Mouse (Mus musculus) v-Abl transformed pro-B cells (cell line): Measurements from ENCODE around the gene Upp2.

Experiments
- in situ Hi-C, 2 experiments: fragments of 400-800 bp; cut with MboI; formaldehyde crosslinking; loops; one replicate each; pipeline ENCODE4 v1.15.1; 2025; ENCODE audit not compliant: unreplicated experiment in 2 of 2

The Upp2 gene

DNA sequence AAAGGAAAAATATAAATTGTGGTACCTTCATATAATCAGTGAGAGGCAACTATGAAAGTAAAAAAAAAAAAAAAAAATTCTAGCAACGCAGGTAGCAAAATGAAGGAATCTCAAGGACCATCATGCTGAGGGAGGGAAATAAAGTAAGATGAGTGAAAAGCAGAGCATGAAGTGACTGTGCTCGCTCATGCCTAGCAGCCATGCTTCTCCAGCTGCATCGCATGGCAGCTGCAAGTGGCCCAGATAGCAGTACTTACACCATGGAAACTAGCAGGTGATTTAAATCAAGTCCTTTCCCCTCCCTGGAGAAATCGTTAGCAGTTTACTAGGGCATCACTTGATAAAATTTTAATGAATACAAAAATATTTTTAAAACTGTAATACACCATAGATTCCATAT lies 34.3 kb downstream of the Upp2 start:
- in situ Hi-C loops, result no loop called here

DNA sequence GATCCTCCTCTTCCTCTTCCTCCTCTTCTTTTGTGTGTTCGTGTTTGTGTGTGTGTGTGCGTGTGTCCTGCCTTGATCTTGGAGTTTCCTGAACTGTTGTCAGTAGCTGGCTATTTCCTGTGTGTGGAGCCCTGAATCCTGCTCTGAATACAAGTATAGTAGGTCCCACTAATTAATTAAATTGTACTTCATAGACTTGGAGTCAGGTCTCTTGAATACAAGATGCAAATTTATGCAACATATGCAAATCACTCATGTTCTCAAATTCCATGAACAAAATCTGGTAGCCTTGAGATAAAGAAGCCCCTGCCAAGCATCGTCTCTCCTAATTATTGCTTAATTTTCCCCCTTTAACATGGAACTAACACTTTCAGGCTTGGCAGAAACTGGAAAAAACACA lies 36.3 kb downstream of the Upp2 start:
- in situ Hi-C loops, result no loop called here

DNA sequence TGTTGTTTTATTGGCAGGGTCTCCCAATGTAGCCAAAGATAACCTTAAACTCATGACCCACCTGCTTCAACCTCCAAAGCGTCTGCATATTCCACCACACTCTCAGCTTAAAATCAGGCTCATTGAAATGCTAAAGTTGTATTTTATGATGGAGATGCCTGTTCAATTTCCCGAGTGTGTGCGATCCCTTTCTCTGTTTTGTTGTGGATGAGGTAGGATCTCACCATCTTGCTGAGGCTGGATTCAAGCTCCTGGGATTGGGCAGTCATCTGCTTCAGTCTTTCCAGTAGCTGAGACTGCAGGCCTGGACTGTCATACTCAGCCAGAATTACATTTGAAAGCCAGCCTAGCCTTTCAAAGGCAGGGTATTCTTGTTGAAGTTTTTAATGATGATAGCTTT lies 37.7 kb downstream of the Upp2 start:
- in situ Hi-C loops, result no loop called here

DNA sequence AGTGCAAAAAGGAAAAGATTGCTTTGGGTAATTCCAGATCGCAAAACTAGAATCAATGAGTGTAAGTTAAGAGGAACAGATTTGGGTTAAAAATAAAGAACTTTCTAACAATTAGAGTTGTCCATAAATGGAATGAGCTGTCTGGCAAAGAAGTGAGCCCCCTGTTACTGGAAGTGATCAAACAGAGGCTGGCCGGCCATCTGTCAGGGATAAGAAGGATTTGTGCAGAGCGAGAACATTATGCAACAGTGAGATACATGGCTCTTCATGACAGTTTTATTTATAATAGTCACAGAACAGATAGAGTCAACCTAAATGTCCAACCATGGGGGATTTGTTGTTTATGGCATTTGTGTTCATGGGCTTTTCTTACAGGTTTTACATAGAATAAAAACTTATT lies 46.6 kb downstream of the Upp2 start:
- in situ Hi-C loops, result no loop called here

DNA sequence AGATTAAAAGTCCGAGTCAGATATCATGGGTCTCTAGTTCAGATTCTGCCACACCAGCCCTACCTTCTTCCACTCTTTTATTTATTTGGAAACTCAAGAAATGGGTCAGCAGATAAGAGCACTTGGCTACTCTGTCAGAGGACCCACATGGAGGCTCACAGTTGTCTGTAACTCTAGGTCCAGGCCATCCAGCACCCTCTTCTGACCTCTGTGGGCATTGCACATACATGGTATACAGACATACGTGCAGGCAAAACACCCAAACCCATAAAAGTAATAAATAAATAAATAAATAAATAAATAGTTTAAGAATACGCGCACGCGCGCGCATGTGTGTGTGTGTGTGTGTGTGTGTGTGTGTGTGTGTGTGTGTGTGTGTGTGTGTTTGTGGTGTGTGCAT lies 47.8 kb downstream of the Upp2 start:
- in situ Hi-C loops, result no loop called here

DNA sequence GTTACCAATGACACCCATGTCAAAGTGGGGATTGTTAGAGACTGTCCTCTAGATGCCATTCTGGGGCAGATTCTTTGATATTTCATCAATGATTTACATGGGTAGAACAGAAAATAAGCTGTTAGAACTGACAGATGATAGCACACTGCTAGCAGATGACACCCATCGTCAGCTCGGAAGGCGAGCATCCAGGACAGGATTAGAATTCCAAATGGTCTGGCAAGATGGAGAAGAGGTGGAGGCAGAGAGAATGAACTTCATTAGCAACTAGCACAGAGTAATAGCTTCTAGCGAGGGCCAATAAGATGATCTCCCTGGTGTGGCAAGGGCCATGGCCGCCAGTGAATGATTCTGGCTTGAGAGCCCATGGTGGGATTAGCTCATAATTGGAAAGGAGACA lies 48.7 kb downstream of the Upp2 start:
- in situ Hi-C loops, result no loop called here

DNA sequence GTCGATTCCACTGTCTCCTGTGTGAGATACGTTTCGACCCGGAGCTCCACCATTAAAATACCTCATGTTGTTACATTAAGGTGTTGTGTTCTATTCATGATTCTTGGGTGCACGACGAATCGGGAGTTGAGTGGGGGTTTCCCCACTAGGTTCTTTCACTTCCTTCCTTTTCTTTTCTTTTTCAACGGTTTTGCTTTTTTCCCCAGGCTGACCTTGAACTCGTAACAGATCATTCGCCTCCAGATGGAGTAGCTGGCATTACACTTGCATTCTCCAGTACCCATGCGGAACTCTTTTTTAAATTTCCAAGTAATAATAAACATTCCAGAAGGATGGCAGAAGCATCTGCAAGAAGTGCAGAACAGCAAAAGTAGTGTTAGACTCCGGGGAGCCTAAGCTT lies 58.1 kb downstream of the Upp2 start:
- in situ Hi-C loops, result no loop called here

DNA sequence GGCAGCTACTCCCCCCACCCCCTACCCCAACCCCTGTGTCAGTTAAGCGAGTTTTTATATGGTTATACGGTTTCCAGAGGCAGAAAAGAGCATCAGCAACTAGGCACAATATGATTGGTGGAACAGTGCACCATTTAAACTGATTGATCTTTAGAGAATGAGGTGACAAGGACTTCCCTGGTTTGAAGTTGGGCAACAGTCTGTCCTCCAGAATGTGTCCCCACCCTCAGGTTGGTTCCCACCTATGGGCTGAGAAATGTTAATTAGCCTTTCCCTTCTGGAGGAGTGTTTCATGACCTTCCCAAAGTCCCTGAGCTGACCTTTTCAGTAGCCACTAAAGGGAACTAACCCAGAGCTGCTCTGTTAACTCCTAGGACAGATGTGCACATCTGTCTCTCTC lies 58.6 kb downstream of the Upp2 start:
- in situ Hi-C loops, result no loop called here

DNA sequence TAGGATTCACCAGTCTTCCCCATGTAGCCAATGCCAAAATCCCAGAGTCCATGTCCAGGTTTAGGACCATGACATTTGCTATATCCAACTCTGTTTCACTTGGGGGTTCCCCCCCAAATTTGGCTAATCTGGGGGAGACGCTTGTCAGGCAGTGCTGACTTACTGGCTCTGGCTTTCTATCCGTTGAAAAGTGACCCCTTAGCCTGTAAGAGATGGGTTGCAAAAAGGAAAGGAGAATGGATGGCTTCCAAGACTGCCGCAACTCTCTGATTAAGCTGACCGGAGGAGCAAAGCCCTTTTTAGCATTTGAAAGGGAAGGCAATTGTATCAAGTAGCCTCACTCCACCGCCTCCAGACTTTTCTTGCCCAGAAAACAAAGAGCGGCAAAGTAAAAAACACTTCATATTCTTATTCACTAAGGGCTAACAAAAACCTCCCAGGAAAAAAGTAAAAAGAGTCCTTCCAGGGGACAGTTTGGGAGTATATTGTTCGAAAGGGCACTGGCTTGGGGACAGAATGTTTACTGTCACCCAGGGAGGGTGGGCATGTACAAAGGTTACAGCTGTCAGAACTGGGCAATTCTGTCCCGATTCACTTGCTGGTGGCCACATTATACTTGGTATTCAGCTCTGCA lies 59.2 kb downstream of the Upp2 start:
- in situ Hi-C loops, result no loop called here

DNA sequence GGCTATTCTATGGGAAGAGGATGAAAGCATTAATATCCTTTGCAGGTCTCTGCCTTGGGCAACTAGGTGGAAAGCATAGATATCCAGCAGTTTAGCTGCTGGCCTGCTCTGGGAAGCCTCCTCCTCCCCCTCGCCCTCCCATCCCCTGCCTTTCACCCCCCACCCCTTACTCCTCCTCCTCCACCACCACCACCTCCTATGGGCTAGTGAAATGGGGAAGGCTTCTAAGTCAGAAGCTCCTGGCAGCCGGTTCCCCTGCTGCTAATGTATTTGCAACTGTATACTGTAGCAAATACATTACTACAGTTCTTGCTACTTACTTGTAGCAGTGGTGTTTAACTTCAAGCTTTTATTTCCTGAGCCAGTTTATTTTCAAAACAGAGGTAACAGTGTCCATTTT lies 60.9 kb downstream of the Upp2 start:
- in situ Hi-C loops, result no loop called here

DNA sequence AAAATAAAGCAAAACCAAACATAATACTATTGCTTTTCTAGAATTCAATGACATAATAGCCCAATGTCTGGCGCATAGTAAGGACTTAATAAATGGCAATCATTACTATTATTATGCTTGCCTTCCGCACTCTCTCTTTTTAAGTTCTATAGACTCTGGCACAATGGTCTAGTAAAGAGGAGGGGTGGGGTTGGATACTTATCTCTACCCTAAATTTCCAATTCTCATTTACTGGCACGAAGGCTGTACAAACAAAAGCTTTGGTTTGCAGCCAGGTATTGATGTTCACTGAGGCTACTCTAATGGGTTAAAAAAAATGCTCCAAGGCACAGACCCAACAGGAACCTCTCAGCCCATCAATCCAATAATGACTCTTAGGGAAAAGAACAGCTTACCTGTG lies 61.9 kb downstream of the Upp2 start:
- in situ Hi-C loops, result no loop called here

DNA sequence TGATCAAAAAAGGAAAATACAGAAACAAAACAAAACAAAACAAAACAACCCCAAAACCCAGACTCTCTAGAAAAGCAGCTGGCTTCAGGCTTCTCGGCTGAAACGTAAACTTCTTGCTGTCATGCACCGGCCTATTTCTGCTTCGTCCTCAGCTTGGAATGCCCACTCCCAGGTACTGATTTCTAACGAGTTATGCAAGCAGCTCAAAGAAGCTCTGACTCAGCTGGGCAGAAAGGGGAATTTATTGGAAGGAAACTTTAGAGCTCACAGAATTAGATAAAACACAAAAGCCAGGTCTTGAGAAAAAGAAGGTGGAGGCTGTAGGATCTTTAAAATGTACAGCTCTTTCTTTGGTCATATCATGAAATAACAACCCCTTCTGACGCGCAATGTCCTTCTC lies 62.3 kb downstream of the Upp2 start:
- in situ Hi-C loops, result no loop called here

DNA sequence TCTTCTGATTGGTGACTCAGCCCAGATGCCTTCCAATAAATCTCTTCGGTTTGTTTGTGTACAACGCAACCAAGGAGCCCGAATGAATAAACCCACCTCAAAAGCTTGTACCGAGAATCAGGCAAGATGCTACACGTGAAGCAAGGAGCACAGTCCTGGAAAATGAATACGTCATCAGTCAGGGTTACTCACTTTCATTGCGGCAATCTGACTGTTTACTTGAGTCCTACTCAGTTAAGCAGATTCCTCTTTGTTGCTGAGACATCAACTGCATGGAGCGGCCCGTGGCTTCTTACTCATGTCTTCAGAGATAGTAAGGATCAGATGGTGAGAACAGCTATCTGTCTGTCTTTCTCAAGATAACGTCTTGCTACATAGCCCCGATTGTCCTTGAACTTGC lies 66.7 kb downstream of the Upp2 start:
- in situ Hi-C loops, result no loop called here

DNA sequence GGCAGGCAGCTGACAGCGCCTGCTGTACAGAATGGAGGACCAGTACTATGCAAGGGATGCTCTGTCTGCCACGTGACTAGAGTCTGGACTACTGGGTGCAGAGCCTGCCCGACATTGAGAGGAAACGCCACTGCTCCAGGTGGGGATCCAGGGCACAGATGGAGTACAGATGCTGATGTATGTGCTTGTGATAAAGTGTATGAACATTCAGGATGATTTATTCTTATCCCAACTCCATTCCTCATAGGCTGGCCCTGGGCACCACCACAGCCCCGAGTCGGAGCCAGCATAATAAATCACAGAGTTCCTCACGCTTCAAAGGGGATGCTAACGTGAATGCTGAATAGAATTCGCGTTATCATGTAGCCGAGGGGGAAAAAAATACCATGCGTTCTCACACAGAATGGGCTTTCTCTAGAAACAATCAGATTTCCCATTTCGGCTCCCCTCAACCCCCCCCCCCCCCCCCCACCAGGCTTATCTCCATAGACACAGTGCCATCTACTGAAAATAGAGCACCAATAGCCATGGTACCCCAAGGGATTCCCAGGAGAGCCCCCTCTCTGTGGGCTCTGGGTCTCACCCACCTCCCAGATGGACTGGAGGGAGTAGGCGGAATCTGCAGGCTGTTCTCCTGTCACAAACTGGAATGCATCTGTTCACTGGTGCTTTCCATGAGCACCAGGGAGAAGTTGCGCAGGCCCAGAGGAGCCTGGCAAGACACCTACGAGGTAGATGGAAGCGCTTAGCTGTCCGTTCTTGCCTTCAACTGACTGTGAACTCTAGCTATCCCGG lies 74.9 kb downstream of the Upp2 start:
- in situ Hi-C loops, result no loop called here

DNA sequence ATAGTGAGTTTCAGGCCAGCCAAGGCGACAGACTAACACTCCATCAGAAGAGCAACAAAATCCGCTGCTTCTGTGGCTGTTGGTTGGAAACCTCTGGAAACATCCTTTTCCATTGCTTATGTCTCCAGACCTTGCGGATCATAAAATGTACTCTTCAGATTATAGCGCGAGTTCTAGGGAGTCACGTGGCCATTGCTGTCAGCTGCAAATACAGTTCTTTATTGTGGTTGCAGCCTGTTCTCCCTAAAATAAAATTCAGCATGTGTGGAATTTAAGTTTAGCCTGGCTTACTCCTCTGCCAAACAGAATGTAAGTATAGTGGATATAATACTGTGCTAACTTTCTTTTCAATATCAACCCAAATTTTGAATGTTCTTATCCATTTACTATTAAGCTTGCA lies 78.6 kb downstream of the Upp2 start:
- in situ Hi-C loops, result no loop called here

DNA sequence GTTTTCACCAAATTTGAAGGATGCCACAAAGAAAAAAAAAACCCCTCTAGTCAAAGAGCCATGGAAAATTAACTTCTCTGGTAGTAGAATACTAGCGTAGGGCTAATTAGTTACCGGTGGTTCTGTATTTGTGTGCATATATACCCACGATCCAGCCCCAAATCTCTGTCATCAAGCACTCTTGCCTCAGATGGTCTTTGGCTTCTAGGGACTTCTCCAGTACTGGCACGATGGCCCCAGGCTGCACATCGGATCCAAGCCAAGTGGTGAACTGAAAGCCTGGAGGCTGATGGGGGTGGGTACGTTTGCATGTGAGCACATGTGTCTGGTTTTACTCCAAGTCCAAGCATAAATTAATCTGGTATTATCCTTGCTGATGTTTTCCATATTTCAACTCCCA lies 88.1 kb downstream of the Upp2 start:
- in situ Hi-C loops, result no loop called here

DNA sequence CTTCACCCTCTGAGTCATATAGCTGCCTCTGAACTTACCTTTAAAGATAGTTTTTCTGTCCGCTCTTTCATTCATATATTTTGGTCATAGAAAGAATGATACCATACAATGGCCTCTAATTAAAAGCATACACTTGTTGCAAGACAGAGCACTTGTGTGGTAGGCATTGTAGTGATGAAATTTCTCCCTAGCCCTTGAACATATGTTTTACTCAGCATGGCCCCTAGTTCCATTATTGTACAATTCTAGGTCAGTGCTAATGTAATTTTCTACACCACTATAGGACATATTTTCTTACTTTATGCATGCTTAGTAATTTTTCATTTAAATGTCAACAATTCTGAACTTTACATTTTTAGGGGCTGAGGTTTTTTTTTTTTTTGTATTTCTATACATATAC lies 89.9 kb downstream of the Upp2 start:
- in situ Hi-C loops, result no loop called here

DNA sequence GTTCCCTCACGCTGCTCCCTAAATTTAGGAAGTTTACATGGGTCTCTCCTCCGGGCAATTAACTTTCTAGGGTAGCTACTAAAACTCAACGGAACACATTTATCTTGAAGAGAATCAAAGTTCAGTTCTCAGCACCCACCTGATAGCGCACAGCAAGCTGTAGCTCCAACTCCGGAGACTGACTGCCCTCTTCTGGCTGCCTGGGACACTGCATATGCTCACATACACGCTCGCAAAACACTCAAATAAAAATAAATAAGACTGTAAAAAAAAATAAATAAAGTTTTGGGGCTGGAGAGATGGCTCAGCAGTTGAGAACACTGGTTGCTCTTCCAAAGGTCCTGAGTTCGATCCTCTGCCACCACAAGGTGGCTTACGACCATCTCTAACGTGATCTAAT lies 90.8 kb downstream of the Upp2 start:
- in situ Hi-C loops, result no loop called here

DNA sequence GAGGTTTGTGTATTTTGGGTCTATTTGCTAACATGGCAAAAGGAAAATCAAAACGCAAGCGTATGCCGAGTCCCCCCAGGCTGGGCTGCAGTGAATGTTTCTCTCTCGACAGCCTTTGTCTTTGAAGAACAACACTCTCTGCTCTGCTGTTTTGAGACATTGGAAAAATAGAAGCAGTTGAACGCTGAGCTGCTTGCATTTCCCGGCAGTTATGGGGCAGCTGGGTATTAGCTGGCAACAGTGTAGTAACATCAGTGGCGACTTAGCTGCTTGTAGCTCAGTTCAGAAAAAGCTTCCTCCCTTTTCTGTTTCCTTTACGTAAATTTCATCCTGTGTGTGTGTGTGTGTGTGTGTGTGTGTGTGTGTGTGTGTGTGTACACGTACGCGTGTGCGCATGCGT lies 93.5 kb downstream of the Upp2 start:
- in situ Hi-C loops, result loop anchor here (10.0 kb wide), 2 partner anchors 76 to 456 kb away; no protein-coding TSS in a partner anchor

DNA sequence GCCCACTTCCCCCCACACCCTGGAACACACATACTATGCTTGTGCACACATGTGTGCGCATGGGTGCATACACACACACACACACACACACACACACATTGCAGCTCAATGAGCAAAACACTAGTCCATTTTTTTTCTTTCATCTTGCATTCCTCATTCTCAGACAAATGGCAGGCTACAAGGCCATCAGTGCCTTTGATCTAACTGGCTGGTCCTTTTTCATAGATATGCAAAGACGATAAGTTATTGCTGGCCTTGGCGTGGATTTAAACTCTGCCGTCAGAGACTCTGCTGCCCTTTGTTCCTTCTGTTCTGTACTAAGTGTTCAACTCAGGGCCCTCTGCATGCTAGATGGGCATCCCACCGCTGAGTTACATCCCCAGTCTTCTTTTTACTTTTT lies 94.0 kb downstream of the Upp2 start:
- in situ Hi-C loops, result loop anchor here (10.0 kb wide), 2 partner anchors 76 to 456 kb away; no protein-coding TSS in a partner anchor

DNA sequence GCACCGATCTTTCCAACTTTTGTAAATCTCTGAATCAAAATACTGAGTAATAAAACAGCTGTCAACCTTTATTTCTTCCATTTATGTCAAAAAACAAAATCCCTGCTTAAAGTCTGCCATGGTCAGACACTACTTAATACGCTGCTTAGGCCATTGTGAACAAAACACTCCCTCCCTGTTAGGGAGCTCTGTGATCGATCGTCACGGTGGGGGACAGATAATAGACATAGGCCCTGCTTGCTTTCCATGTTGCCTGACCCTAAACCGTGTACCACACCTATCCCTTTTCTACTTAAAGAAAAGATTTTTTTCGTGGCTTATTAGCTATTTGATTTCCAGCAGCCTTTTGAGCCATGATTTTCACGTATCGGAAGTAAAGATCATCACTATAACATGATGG lies 95.6 kb downstream of the Upp2 start:
- in situ Hi-C loops, result loop anchor here (10.0 kb wide), 2 partner anchors 78 to 458 kb away; no protein-coding TSS in a partner anchor

DNA sequence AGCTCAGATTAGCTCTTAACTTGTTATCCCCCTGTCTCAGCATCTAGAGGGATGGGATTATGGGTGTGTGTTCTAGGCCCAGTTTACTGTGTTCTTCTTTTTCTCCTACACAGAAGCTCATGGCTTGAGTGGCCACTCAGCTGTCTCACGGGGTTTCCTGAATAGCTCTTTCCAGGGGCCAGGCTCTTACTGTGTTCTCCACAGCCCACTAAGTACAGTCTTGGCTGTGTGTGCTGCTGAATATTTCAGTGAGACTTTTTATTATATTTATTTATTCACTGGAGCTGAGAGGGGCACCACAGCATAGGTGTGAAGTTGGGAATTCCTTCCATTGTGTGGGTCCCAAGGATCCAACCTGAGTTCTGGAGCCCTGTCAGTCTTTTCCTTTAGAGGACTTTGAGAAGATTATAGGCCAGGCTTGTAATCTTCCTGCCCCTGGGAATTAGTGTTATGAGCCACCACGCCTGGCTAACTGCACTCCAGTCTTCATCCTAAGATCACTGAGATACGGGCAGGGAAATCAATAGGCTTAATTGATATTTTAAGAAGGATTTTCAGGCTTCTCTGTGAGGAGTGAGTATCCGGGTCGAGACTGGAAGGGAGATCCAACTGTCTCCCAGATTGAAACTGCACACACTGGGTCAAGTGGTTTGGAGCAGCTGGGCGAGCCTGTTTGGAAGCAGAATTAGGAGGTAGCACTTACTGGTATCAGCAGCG lies 96.5 kb downstream of the Upp2 start:
- in situ Hi-C loops, result loop anchor here (10.0 kb wide), 2 partner anchors 79 to 459 kb away; no protein-coding TSS in a partner anchor
